Mouse (Mus musculus) heart, embryonic 15.5 days (tissue): Measurements from ENCODE around the gene S1pr4. TPM values are rescaled to one million over a fixed set of nuclear protein-coding genes. Genes with fewer than 3 reads are reported as not detected.

Experiments used
- ATAC-seq: fragments of 200-750 bp; cut with Nextera tagmentation; replicated peaks from 2 replicates; pipeline ENCODE4 v1.8.0; 2017; ENCODE audit warnings: low read depth, moderate TSS enrichment; ENCODE audit not compliant: insufficient number of reproducible peaks, insufficient read depth, low FRiP score
- H3K27ac ChIP-seq: fragments of 300-500 bp; sonication (generic); 2 replicates; pipeline ENCODE4 v1.5.1; 2015; ENCODE audit warnings: mild to moderate bottlenecking, inconsistent platforms
- H3K27me3 ChIP-seq: fragments of 300-500 bp; sonication (generic); 2 replicates; pipeline ENCODE4 v1.6.1; 2015; ENCODE audit warnings: inconsistent platforms
- H3K36me3 ChIP-seq: fragments of 300-500 bp; sonication (generic); 2 replicates; pipeline ENCODE4 v1.6.1; 2015; ENCODE audit warnings: mild to moderate bottlenecking, inconsistent platforms
- H3K4me1 ChIP-seq: fragments of 300-500 bp; sonication (generic); replicated peaks from 2 replicates; pipeline ENCODE4 v1.6.1; 2015; ENCODE audit warnings: inconsistent platforms
- H3K4me2 ChIP-seq: fragments of 300-500 bp; sonication (generic); 2 replicates; pipeline ENCODE4 v1.6.1; 2015; ENCODE audit warnings: inconsistent platforms, mild to moderate bottlenecking, moderate library complexity
- H3K4me3 ChIP-seq: fragments of 300-500 bp; sonication (generic); 2 replicates; pipeline ENCODE4 v1.5.1; 2015; ENCODE audit warnings: mild to moderate bottlenecking, inconsistent platforms
- H3K9ac ChIP-seq: fragments of 300-500 bp; sonication (generic); 2 replicates; pipeline ENCODE4 v1.6.1; 2015; ENCODE audit warnings: mild to moderate bottlenecking, inconsistent platforms
- H3K9me3 ChIP-seq: fragments of 300-500 bp; sonication (generic); replicated peaks from 2 replicates; pipeline ENCODE4 v1.6.1; 2016; ENCODE audit warnings: inconsistent platforms
- WGBS: fragments of 180-500 bp; shearing (Covaris S2); methylation state at CpG from one replicate; pipeline ENCODE4 v1.1.7; 2015; ENCODE audit warnings: mixed read lengths; 5-methylcytosine and 5-hydroxymethylcytosine counted together
- polyA plus RNA-seq: library from polyadenylated mRNA; unstranded; fragments of >200 nt; fragmentation: Nextera tagmentation; extraction: Ambion mirVana; gene quantifications from 2 replicates; pipeline ENCODE4 v1.2.1, GENCODE M21; 2015

The S1pr4 gene
- polyA plus RNA-seq, 1 experiment from 2014 or later: 0.47 TPM

- Histone ChIP-seq H3K4me2 (peak overlapping the region; percentile 30; the same call in 1 of the 2 replicates), H3K4me3 (peak overlapping the region; percentile 7; the same call in 1 of the 2 replicates), H3K27me3 (peaks cover 8% of the 10 kb centered on the region), H3K27ac (0 out of 2 replicates have a peak overlapping the region, but pooled peaks have one; percentile 10), H3K9ac (no peak overlapping the region), H3K4me1 (peaks cover 24% of the 10 kb centered on the region), H3K36me3 (no peaks in the 10 kb centered on the region), H3K9me3 (no peaks in the 10 kb centered on the region)
- WGBS: 79% methylated on average over 38 of the region's 38 CpGs
- no peak for ATAC-seq
Measured at GRCm38 (mm10) chr10:81498316-81499249, 1.3 kb downstream of the S1pr4 start.

GRCm38 (mm10) chr10:81497401-81498270, 2.3 kb downstream of the S1pr4 start:
- peak overlapping the region; percentile 53; the same call in 1 of the 2 replicates for H3K4me2 ChIP-seq
- H3K4me3 ChIP-seq: no peak overlapping the region; the same call in 1 of the 2 replicates
- WGBS: 77% methylated on average over 17 of the region's 17 CpGs

DNA sequence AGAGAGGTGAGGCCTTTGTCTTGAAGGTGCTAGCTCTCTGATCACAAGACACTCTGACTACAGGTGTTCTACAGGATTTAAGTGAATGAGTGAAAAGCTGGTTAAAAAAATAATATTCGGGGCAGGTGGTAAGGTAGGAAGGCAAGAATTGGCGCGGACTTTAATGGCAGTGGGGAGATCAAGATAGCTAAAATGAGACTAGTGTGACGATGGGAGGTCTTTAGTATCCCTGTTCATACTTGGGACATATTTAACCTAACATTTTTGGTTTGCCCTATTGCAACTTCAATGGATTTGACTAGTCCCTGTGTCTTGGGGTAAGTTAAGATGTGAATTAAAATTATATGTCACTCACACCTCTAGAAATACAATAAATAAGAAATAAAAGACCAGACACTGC, 3.0 kb downstream of the S1pr4 start:
- no peak for ATAC-seq
- peak overlapping the region; percentile 79 for H3K4me3 ChIP-seq
- H3K4me2 ChIP-seq: peak overlapping the region; percentile 53
- H3K9me3 ChIP-seq: no peaks in the 10 kb centered on the region
- H3K27ac ChIP-seq: peak overlapping the region; percentile 85
- H3K36me3 ChIP-seq: peaks cover 12% of the 10 kb centered on the region
- H3K27me3 ChIP-seq: no peaks in the 10 kb centered on the region
- WGBS: 29% methylated on average over 4 of the region's 4 CpGs
- peaks cover 19% of the 10 kb centered on the region for H3K4me1 ChIP-seq
- H3K9ac ChIP-seq: 0 out of 2 replicates have a peak overlapping the region, but pooled peaks have one; percentile 55

More at GRCm38 (mm10) chr10:81497401-81498270, 2.3 kb downstream of the S1pr4 start:
- H3K9me3 ChIP-seq: no peaks in the 10 kb centered on the region
- ATAC-seq: no peak
- no peak overlapping the region for H3K9ac ChIP-seq
- H3K4me1 ChIP-seq: peaks cover 19% of the 10 kb centered on the region
- H3K27ac ChIP-seq: no peak overlapping the region
- no peaks in the 10 kb centered on the region for H3K27me3 ChIP-seq
- peaks cover 7% of the 10 kb centered on the region; the same call in 1 of the 2 replicates for H3K36me3 ChIP-seq

GRCm38 (mm10) chr10:81496264-81496901, 3.5 kb downstream of the S1pr4 start, which contains the start of gene Ncln:
Gene Ncln, minus strand, starts transcription at chr10:81496392.
- no peaks in the 10 kb centered on the region for H3K9me3 ChIP-seq
- no peaks in the 10 kb centered on the region for H3K27me3 ChIP-seq
- peak within 1 kb of the TSS; percentile 79 for H3K4me3 ChIP-seq
- WGBS: under 1% methylated on average over 41 of the region's 45 CpGs
- H3K27ac ChIP-seq: peak within 1 kb of the TSS; percentile 85
- peaks cover 18% of the 10 kb centered on the region for H3K36me3 ChIP-seq
- peak within 1 kb of the TSS; percentile 88 for H3K9ac ChIP-seq
- H3K4me2 ChIP-seq: peak within 1 kb of the TSS; percentile 91
- H3K4me1 ChIP-seq: peaks cover 19% of the 10 kb centered on the region
- ATAC-seq: peak; percentile 94

DNA sequence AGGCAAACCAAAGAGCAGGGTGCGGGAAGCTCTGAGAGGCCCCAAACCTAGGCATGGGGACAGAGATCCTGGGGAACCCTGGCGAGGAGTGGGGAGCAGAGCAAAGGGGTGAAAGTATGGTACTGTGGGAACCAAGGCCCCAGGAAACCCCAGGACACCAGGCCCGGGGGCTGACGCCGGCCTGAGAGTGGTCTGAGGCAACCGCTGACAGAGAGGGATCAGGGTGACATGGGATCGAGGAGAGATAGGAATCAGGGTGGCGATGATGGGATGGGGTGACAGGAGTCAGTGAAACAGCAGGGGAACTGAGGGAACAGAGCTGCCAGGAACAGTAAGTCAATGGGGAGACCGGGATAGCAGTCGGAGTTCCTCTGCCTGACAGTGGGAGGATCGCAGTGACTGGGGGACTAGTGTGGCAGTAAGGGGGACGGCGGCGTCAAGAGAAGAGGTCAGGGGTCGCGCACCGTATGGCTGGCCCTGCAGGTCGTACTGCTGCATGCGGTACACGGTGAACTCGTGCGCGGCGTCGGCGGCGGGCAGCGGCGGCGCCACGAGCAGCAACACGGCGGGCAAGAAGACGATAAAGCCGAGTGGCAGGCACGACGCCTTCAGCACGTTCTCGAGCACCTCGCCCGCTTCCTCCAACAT, 4.2 kb downstream of the S1pr4 start:
- Histone ChIP-seq H3K27me3 (no peaks in the 10 kb centered on the region), H3K9me3 (no peaks in the 10 kb centered on the region), H3K27ac (peak overlapping the region; percentile 50), H3K36me3 (peaks cover 25% of the 10 kb centered on the region), H3K4me3 (peak overlapping the region; percentile 79), H3K4me2 (peak overlapping the region; percentile 91), H3K4me1 (peaks cover 19% of the 10 kb centered on the region), H3K9ac (peak overlapping the region; percentile 88)
- ATAC-seq: peak; percentile 14
- WGBS: 1% methylated on average over 40 of the region's 41 CpGs

GRCm38 (mm10) chr10:81495151-81495550, 4.8 kb downstream of the S1pr4 start:
- peak overlapping the region; percentile 88 for H3K9ac ChIP-seq
- H3K4me3 ChIP-seq: peak overlapping the region; percentile 79
- no peaks in the 10 kb centered on the region for H3K9me3 ChIP-seq
- 74% methylated on average over 6 of the region's 6 CpGs for WGBS
- H3K27ac ChIP-seq: no peak overlapping the region
- H3K4me1 ChIP-seq: peaks cover 19% of the 10 kb centered on the region
- ATAC-seq: no peak
- no peaks in the 10 kb centered on the region for H3K27me3 ChIP-seq
- peak overlapping the region; percentile 91 for H3K4me2 ChIP-seq
- peaks cover 31% of the 10 kb centered on the region for H3K36me3 ChIP-seq

DNA sequence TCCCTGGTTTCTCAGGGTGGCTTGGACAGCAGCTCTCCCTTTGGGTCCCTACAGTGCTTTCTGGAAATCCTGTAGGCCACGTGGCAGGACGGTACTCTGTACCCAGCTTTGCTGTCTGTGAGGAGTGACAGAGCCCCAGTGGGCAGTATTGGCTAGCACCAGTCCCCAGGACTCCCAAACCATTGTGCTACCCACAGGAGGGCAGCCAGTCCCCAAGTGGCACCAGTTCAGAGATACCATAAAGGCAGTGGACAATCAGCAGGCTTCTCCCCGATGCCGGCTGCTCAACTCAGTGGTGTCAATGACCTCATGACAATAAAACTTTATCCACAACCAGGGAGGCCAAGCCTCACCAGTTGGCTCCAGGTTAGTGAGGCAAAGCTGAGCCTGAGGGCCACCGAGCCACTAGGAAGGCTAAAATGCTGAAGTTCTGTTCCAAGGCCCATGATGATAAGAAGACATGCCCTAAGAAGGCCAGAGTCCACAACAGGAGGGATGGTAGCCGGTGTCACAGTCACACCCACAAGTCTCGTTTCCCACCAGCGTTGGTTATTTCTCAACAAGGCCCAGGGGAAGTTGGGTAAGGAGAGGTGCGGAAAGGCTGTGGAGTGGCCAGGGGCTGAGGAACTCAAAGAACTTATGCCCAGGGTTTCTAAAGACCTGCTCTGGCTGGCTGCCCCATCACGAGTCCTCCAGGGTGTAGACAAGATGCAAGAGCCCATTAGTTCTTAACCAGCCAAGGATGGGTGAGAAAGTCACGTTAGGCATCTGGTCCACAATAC, 5.5 kb downstream of the S1pr4 start:
- no peak overlapping the region for H3K27ac ChIP-seq
- peak overlapping the region; percentile 79 for H3K4me3 ChIP-seq
- H3K4me2 ChIP-seq: peak overlapping the region; percentile 91; the same call in 1 of the 2 replicates
- 83% methylated on average over 11 of the region's 11 CpGs for WGBS
- H3K36me3 ChIP-seq: peaks cover 38% of the 10 kb centered on the region
- no peaks in the 10 kb centered on the region for H3K27me3 ChIP-seq
- ATAC-seq: no peak
- H3K9me3 ChIP-seq: no peaks in the 10 kb centered on the region
- H3K9ac ChIP-seq: no peak overlapping the region
- H3K4me1 ChIP-seq: peaks cover 19% of the 10 kb centered on the region

GRCm38 (mm10) chr10:81493601-81494220, 6.2 kb downstream of the S1pr4 start:
- WGBS: 78% methylated on average over 8 of the region's 8 CpGs
- H3K36me3 ChIP-seq: peaks cover 43% of the 10 kb centered on the region
- H3K9ac ChIP-seq: 0 out of 2 replicates have a peak overlapping the region, but pooled peaks have one; percentile 8
- ATAC-seq: no peak
- H3K27me3 ChIP-seq: no peaks in the 10 kb centered on the region
- H3K4me1 ChIP-seq: peaks cover 22% of the 10 kb centered on the region
- H3K4me3 ChIP-seq: no peak overlapping the region
- H3K4me2 ChIP-seq: no peak overlapping the region
- H3K9me3 ChIP-seq: no peaks in the 10 kb centered on the region
- no peak overlapping the region for H3K27ac ChIP-seq

DNA sequence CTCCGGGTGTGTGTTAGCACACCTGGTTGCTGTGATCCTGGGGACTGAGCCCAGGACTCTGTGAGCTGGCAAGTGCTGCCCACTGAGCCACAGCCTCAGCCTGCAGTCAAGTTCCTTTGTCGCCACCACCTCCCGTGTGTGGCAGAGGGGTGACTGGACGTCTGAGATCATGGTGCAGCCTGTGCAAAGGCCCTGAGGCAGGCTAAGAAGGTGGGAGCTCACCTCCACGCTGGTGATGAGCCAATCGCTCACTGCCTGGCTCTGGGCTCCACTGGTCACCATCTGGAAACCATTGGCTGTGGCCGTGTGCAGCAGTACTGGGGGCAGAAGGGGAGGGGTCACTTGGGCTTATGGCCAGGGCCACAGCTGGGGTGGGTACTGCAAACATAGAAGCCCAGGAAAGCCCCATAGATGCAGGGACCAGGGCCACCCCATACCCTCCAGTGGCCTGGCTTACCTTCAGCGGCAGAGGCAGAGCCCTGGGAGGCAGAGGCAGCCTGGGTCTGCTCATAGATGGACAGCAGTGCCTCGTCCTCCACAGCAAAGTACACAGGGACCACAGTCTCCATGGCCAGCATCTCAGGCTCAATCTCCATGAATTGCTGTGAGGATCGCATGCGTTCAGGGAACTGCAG, 7.2 kb downstream of the S1pr4 start:
- H3K36me3 ChIP-seq: peaks cover 52% of the 10 kb centered on the region
- H3K4me1 ChIP-seq: peaks cover 31% of the 10 kb centered on the region
- no peak overlapping the region for H3K27ac ChIP-seq
- H3K9ac ChIP-seq: no peak overlapping the region
- ATAC-seq: no peak
- H3K4me2 ChIP-seq: no peak overlapping the region
- no peaks in the 10 kb centered on the region for H3K9me3 ChIP-seq
- no peak overlapping the region for H3K4me3 ChIP-seq
- H3K27me3 ChIP-seq: no peaks in the 10 kb centered on the region
- 85% methylated on average over 11 of the region's 11 CpGs for WGBS
